ENCODE assay signal across 8 mouse cellular contexts in the genomic region with DNA sequence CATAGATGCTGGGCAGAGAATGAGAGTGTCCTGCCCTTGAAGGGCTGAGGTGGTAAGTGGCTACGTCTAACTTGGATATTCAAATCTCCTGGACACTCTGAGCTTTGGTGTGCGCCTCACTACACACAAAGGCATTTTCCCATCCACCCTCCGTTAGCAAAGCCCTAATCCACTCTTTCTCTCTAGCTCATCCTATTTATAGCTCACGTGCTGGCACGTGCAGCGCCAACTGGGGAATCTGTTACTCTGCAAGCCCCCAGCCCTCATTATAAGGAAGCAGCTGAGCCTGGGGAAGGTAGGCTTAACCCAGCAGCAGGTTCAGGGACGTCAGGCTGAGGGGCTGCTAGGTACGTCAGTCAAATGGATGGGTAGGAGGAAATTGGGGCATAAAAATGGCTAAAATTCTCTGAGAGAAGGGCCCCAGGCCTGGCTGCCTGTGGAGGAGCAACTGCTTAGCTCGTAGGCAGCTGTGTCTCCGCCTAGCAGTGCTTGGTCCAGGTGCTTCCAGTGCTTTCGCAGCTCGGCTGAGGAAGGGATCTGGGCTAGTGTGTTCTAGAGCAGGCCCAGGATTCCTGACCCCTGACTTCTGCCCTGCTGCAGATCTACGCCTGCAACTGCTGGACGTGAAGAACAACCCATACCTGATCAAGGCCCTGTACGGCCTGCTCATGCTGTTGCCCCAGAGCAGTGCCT. TPM values are rescaled to one million over a fixed set of nuclear protein-coding genes. Genes with fewer than 3 reads are reported as not detected.
DNase-seq lines count a peak whose midpoint lies in the region; ATAC-seq and TF ChIP-seq lines count a peak whose summit lies in the region.

No protein-coding gene starts in this region.

- H3K9ac ChIP-seq in forebrain, embryonic 12.5 days = no peak overlapping the region
- no peak overlapping the region for H3K9ac ChIP-seq in limb, embryonic 15.5 days

- no peak overlapping the region for H3K4me2 ChIP-seq in forebrain, embryonic 12.5 days
- H3K4me2 ChIP-seq in limb, embryonic 15.5 days = no peak overlapping the region

- WGBS in kidney, adult 2 months = 93% methylated on average over 15 of the region's 15 CpGs
- 76% methylated on average over 15 of the region's 15 CpGs for WGBS in forebrain, embryonic 12.5 days
- 61% methylated on average over 15 of the region's 15 CpGs for WGBS in limb, embryonic 15.5 days

- peak overlapping the region; percentile 77; the same call in 1 of the 2 replicates for H3K27ac ChIP-seq in kidney, adult 2 months (ENCODE audit: insufficient read depth, low read depth, low read length)
- peak overlapping the region; percentile 62 for H3K27ac ChIP-seq in cortical plate, adult 2 months (ENCODE audit: insufficient read depth, low read length)
- H3K27ac ChIP-seq in forebrain, embryonic 12.5 days = peak overlapping the region; percentile 56; the same call in 1 of the 2 replicates
- peak overlapping the region; percentile 88 for H3K27ac ChIP-seq in limb, embryonic 15.5 days

- no peak for DNase-seq in kidney, adult 2 months
- DNase-seq in kidney, adult 18-20 months = no peak
- no peak for DNase-seq in ovary, postnatal 36 days (ENCODE audit: low spot score)
- DNase-seq in thymus, adult 18-20 months = no peak

- H3K9me3 ChIP-seq in forebrain, embryonic 12.5 days = no peaks in the 10 kb centered on the region
- H3K9me3 ChIP-seq in limb, embryonic 15.5 days = no peaks in the 10 kb centered on the region

- H3K36me3 ChIP-seq in kidney, adult 2 months (ENCODE audit: control insufficient read depth, insufficient read depth, low read length) = no peaks in the 10 kb centered on the region
- H3K36me3 ChIP-seq in forebrain, embryonic 12.5 days (replicated peaks) = peaks cover 59% of the 10 kb centered on the region
- H3K36me3 ChIP-seq in limb, embryonic 15.5 days = peaks cover 31% of the 10 kb centered on the region

- ATAC-seq in forebrain, embryonic 12.5 days (ENCODE audit: low FRiP score) = no peak
- ATAC-seq in limb, embryonic 15.5 days (ENCODE audit: insufficient number of reproducible peaks, low FRiP score, low TSS enrichment, low read depth) = no peak
- ATAC-seq in megakaryocyte-erythroid progenitor cell, adult 5-6 weeks (replicated peaks; ENCODE audit: low FRiP score, low TSS enrichment, poor library complexity, severe bottlenecking) = no peak

- no peak for TF ChIP-seq CTCF in kidney, adult 2 months (conservative IDR thresholded peaks at IDR 0.05; ENCODE audit: insufficient read depth, insufficient read length, low read depth, low read length)
- no peak for TF ChIP-seq CTCF in cortical plate, adult 2 months (IDR thresholded peaks at IDR 0.05; ENCODE audit: extremely low read depth, insufficient read depth, low read length)

- no peak overlapping the region for H3K4me3 ChIP-seq in kidney, adult 2 months (ENCODE audit: insufficient read depth, low read depth, low read length)
- H3K4me3 ChIP-seq in cortical plate, adult 2 months (ENCODE audit: insufficient read depth, low read length) = no peak overlapping the region
- no peak overlapping the region for H3K4me3 ChIP-seq in forebrain, embryonic 12.5 days (replicated peaks)
- no peak overlapping the region for H3K4me3 ChIP-seq in limb, embryonic 15.5 days

- no peak for TF ChIP-seq POLR2A in kidney, adult 2 months (IDR thresholded peaks at IDR 0.05; ENCODE audit: low read depth, low read length)
- TF ChIP-seq POLR2A in cortical plate, adult 2 months (IDR thresholded peaks at IDR 0.05; ENCODE audit: extremely low read depth, insufficient read depth, low read length) = no peak

- H3K27me3 ChIP-seq in kidney, adult 2 months (replicated peaks; ENCODE audit: control insufficient read depth, insufficient read depth, low read length) = no peaks in the 10 kb centered on the region
- H3K27me3 ChIP-seq in forebrain, embryonic 12.5 days = no peaks in the 10 kb centered on the region
- H3K27me3 ChIP-seq in limb, embryonic 15.5 days = no peaks in the 10 kb centered on the region

- peaks cover 11% of the 10 kb centered on the region for H3K4me1 ChIP-seq in kidney, adult 2 months (ENCODE audit: control insufficient read depth, insufficient read depth, low read length)
- H3K4me1 ChIP-seq in cortical plate, adult 2 months (ENCODE audit: control insufficient read depth, insufficient read depth, low read length) = peaks cover 19% of the 10 kb centered on the region
- peaks cover 29% of the 10 kb centered on the region for H3K4me1 ChIP-seq in forebrain, embryonic 12.5 days
- peaks cover 80% of the 10 kb centered on the region for H3K4me1 ChIP-seq in limb, embryonic 15.5 days

RNA-seq across cellular contexts. Expression of a gene that starts 6.3 kb away (rescaled TPM):
- polyA plus RNA-seq in kidney, adult 2 months (2012; rRNA removed) = 23.0 and 25.2 TPM in 2 replicates
- polyA plus RNA-seq in cortical plate, adult 2 months (2012; rRNA removed) = 156 and 161 TPM in 2 replicates
- 8.9 and 10.0 TPM in 2 replicates for polyA plus RNA-seq in forebrain, embryonic 12.5 days (2016; fragmentation: Nextera tagmentation; extraction: Ambion mirVana)
- polyA plus RNA-seq in limb, embryonic 15.5 days (2015; fragmentation: Nextera tagmentation; extraction: Ambion mirVana) = 9.6 and 10.2 TPM in 2 replicates
- 0.54 TPM in 1 of 2 replicates, not detected in the other for total RNA-seq in megakaryocyte-erythroid progenitor cell, adult 5-6 weeks (2014; fragmentation: Nextera tagmentation)
- total RNA-seq in megakaryocyte-erythroid progenitor cell, adult 5-6 weeks (2017) = 0.52 and 0.53 TPM in 2 replicates
